Mouse (Mus musculus): ENCODE results near the gene Fbxo48. TPM values are rescaled to one million over a fixed set of nuclear protein-coding genes. Genes with fewer than 3 reads are reported as not detected.

Gene Fbxo48
- total and polyA plus RNA-seq, 3 experiments, result 6.5 to 10.3 (median 7.0) TPM

GRCm38 (mm10) chr11:16956115-16956862 lies 5.1 kb downstream of the Fbxo48 start:
- Histone ChIP-seq H3K9ac (ENCODE audit: insufficient read depth, low read depth) (peak overlapping the region; percentile 75), H3K9me3 (replicated peaks; ENCODE audit: low read length) (no peaks in the 10 kb centered on the region), H3K36me3 (replicated peaks in 1 of 2; ENCODE audit: control insufficient read depth in 1 of 2, insufficient read depth in 1 of 2, low read length in 1 of 2) (peaks cover 0 to 6% of the 10 kb centered on the region in 2 experiments), H3K27ac (ENCODE audit: insufficient read depth, low read depth) (peak overlapping the region; percentile 93), H3K4me3 (replicated peaks in 1 of 3; ENCODE audit: low read depth in 2 of 3, low read length in 2 of 3, poor library complexity in 1 of 3) (peak overlapping the region; percentile 13 to 45 (median 15)), H3K4me1 (ENCODE audit: control insufficient read depth in 1 of 2, insufficient read depth in 2 of 2) (peaks cover 16 to 64% of the 10 kb centered on the region in 2 experiments), H3K4me2 (ENCODE audit: insufficient read depth, low read depth, poor library complexity, severe bottlenecking) (peak overlapping the region; percentile 98), H3K27me3 (replicated peaks) (no peaks in the 10 kb centered on the region), H3K79me2 (replicated peaks; ENCODE audit: control insufficient read depth, extremely low read depth, insufficient read depth, poor library complexity, severe bottlenecking) (peaks cover 3% of the 10 kb centered on the region)
- TF ChIP-seq ZNF384 (IDR thresholded peaks at IDR 0.05; ENCODE audit: low read depth, low read length) (0 out of 2 replicates have a peak, but pooled peaks have one; percentile 23), MAX (IDR thresholded peaks at IDR 0.05; ENCODE audit: low read length) (peak; percentile 82), JUN (IDR thresholded peaks at IDR 0.05; ENCODE audit: insufficient read depth, low read depth, low read length) (peak; percentile 78), CHD2 (IDR thresholded peaks at IDR 0.05; ENCODE audit: low read length) (peak; percentile 76), HCFC1 (IDR thresholded peaks at IDR 0.05; ENCODE audit: low read depth, low read length) (no peak; the same call in 1 of the 2 replicates), SMC3 (IDR thresholded peaks at IDR 0.05; ENCODE audit: low read depth, low read length) (no peak), POLR2AphosphoS2 (IDR thresholded peaks at IDR 0.05; ENCODE audit: low read depth, low read length) (no peak), EP300 (IDR thresholded peaks at IDR 0.05; ENCODE audit: low read length) (peak; percentile 97), CTCF (conservative IDR thresholded peaks at IDR 0.05 in 1 of 2, IDR thresholded peaks at IDR 0.05 in 1 of 2; ENCODE audit: low read depth in 2 of 2, low read length in 2 of 2) (no peak), TBP (conservative IDR thresholded peaks at IDR 0.05; ENCODE audit: low read depth, low read length) (peak; percentile 44; the same call in 1 of the 2 replicates), KAT2A (IDR thresholded peaks at IDR 0.05; ENCODE audit: insufficient replicate concordance, low read length) (0 out of 2 replicates have a peak, but pooled peaks have one; percentile 58), MAFK (IDR thresholded peaks at IDR 0.05; ENCODE audit: insufficient replicate concordance, low read length) (peak; percentile 65; the same call in 1 of the 2 replicates), IRF4 (IDR thresholded peaks at IDR 0.05; ENCODE audit: low read depth, low read length) (peak; percentile 90), RCOR1 (conservative IDR thresholded peaks at IDR 0.05; ENCODE audit: low read depth, low read length) (peak; percentile 69; the same call in 1 of the 2 replicates), CHD1 (IDR thresholded peaks at IDR 0.05; ENCODE audit: low read depth, low read length) (no peak; the same call in 1 of the 2 replicates), MYC (IDR thresholded peaks at IDR 0.05; ENCODE audit: low read depth, low read length) (peak; percentile 47), JUND (conservative IDR thresholded peaks at IDR 0.05; ENCODE audit: low read depth, low read length) (peak; percentile 58; the same call in 1 of the 2 replicates), ETS1 (conservative IDR thresholded peaks at IDR 0.05; ENCODE audit: low read depth, low read length) (peak; percentile 94), TCF12 (IDR thresholded peaks at IDR 0.05; ENCODE audit: low read depth, low read length) (peak; percentile 84), USF2 (conservative IDR thresholded peaks at IDR 0.05; ENCODE audit: low read depth, low read length) (peak; percentile 79), BHLHE40 (IDR thresholded peaks at IDR 0.05; ENCODE audit: low read depth, low read length) (peak; percentile 93), SIN3A (IDR thresholded peaks at IDR 0.05; ENCODE audit: low read length) (peak; percentile 83; the same call in 1 of the 2 replicates), ZMIZ1 (IDR thresholded peaks at IDR 0.05; ENCODE audit: low read depth, low read length) (no peak), MXI1 (IDR thresholded peaks at IDR 0.05; ENCODE audit: low read depth, low read length) (no peak; the same call in 1 of the 2 replicates), PAX5 (IDR thresholded peaks at IDR 0.05; ENCODE audit: low read length) (no peak), MEF2A (IDR thresholded peaks at IDR 0.05; ENCODE audit: borderline replicate concordance, low read depth, low read length) (peak; percentile 99), E2F4 (IDR thresholded peaks at IDR 0.05; ENCODE audit: insufficient replicate concordance, low read depth, low read length) (peak; percentile 66; the same call in 1 of the 2 replicates), USF1 (IDR thresholded peaks at IDR 0.05; ENCODE audit: low read depth, low read length) (peak; percentile 82)
- DNase-seq (ENCODE audit: extremely low read depth), result peak; percentile 87
- in situ Hi-C loops (cut with MboI; ENCODE audit: low pct_ligation_motif_present, low pct_unique_long_range_greater_than_20kb, low sequenced_read_pairs) (no loop called here), dilution Hi-C loops (cut with MboI; ENCODE audit: extremely low pct_ligation_motif_present, extremely low pct_unique_long_range_greater_than_20kb, low sequenced_read_pairs) (no loop called here)
